Mouse (Mus musculus) heart, adult 2 months (tissue): ENCODE measurements at regions not wholly inside any gene's neighbourhood (a gene's known extent, or its start where the extent isn't known, plus 50 kb on each side); places are given as distances from the start of the nearest gene placed in this dataset.

ENCODE experiments used
- DNase-seq, 2 experiments: peaks; one replicate each; pipeline ENCODE4 v3.0.0; 2021
- H3K27ac ChIP-seq: fragments of 200-600 bp; 2 replicates; pipeline ENCODE4 v1.8.1; 2022
- H3K27me3 ChIP-seq: fragments of 200-500 bp; 2 replicates; pipeline ENCODE4 v1.6.1; 2012; ENCODE audit warnings: mild to moderate bottlenecking, low read length, inconsistent platforms, mixed read lengths; ENCODE audit not compliant: control insufficient read depth, insufficient read depth
- H3K36me3 ChIP-seq: fragments of 200-500 bp; 2 replicates; pipeline ENCODE4 v1.6.1; 2012; ENCODE audit warnings: low read length, inconsistent platforms; ENCODE audit not compliant: control insufficient read depth, insufficient read depth
- H3K4me1 ChIP-seq: fragments of 200-500 bp; 2 replicates; pipeline ENCODE4 v1.6.1; 2011; ENCODE audit warnings: low read length; ENCODE audit not compliant: control insufficient read depth, insufficient read depth
- H3K4me3 ChIP-seq: fragments of 200-600 bp; 2 replicates; pipeline ENCODE4 v1.8.1; 2022
- H3K79me2 ChIP-seq: fragments of 200-500 bp; replicated peaks from 2 replicates; pipeline ENCODE4 v1.6.1; 2012; ENCODE audit warnings: mild to moderate bottlenecking, inconsistent platforms, low read length, moderate library complexity, mixed read lengths; ENCODE audit not compliant: control insufficient read depth, insufficient read depth
- H3K9ac ChIP-seq: fragments of 200-500 bp; 2 replicates; pipeline ENCODE4 v1.6.1; 2012; ENCODE audit warnings: low read depth, mild to moderate bottlenecking, control low read depth, inconsistent platforms, low read length, mixed read lengths
- CTCF ChIP-seq: fragments of 200-600 bp; IDR thresholded peaks from 2 replicates; pipeline ENCODE4 v1.8.1; 2022; ENCODE audit warnings: antibody characterized with exemption, mild to moderate bottlenecking, moderate library complexity
- EP300 ChIP-seq: fragments of 200-500 bp; IDR thresholded peaks from 2 replicates; pipeline ENCODE4 v1.6.1; 2011; ENCODE audit warnings: low read depth, low read length, control low read depth; ENCODE audit not compliant: insufficient read depth
- POLR2A ChIP-seq: fragments of 200-500 bp; IDR thresholded peaks from 2 replicates; pipeline ENCODE4 v1.6.1; 2011; ENCODE audit warnings: mild to moderate bottlenecking, low read depth, low read length, control low read depth; ENCODE audit not compliant: insufficient read depth
- WGBS: fragments of 180-500 bp; shearing (Covaris S2); methylation state at CpG from one replicate; pipeline ENCODE4 v1.1.7; 2018; 5-methylcytosine and 5-hydroxymethylcytosine counted together
- intact Hi-C: fragments of 180-260 bp; cut with DNase I; formaldehyde crosslinking; loops from one replicate; pipeline ENCODE4 v1.15.1; 2025

- whole genome bisulfite sequencing = 88% methylated on average over 9 of the region's 9 CpGs
- H3K27ac ChIP-seq = no peak overlapping the region
- H3K4me3 ChIP-seq = no peak overlapping the region
- intact Hi-C loops = no loop called here
- H3K79me2 ChIP-seq = no peaks in the 10 kb centered on the region
- H3K4me1 ChIP-seq = peaks cover 14% of the 10 kb centered on the region
- no peaks in the 10 kb centered on the region for H3K36me3 ChIP-seq
- H3K9ac ChIP-seq = no peak overlapping the region
- no peaks in the 10 kb centered on the region for H3K27me3 ChIP-seq
- TF ChIP-seq CTCF = no peak
- DNase-seq = no peak
These were observed 157.4 kb upstream of the Spdye4c start for GRCm38 (mm10) chr2:128433553-128434081.

- Histone ChIP-seq H3K79me2 (no peaks in the 10 kb centered on the region), H3K4me1 (peaks cover 12% of the 10 kb centered on the region), H3K27ac (no peak overlapping the region), H3K9ac (no peak overlapping the region), H3K4me3 (no peak overlapping the region), H3K36me3 (no peaks in the 10 kb centered on the region), H3K27me3 (no peaks in the 10 kb centered on the region)
- WGBS = 68% methylated on average over 11 of the region's 11 CpGs
- DNase-seq = no peak
- TF ChIP-seq EP300 (no peak), POLR2A (no peak), CTCF (no peak)
- intact Hi-C loops = no loop called here
These were observed 156.6 kb upstream of the Spdye4c start for GRCm38 (mm10) chr2:128434200-128434977.

DNA sequence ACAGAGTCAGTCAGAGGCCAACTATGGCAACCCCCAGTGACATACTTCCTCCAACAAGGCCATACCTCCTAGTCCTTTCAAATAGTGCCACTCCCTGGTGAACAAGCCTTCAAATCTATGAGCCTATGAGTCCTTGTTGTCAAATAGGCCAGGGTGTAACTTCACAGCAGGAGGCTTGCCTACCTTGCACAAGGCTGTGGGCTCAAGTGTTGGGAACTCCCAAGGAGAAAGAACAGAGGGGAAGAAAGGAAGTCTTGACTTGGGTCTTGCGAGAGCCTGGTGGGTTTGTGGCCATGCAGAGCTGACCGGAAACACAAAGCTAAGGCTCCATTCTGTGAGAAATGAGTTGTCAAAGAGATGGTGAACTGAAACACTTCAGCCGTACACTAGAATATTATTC, 154.6 kb upstream of the Spdye4c start:
- WGBS = 100% methylated on average over 3 of the region's 3 CpGs
- Histone ChIP-seq H3K9ac (no peak overlapping the region), H3K27ac (no peak overlapping the region), H3K36me3 (no peaks in the 10 kb centered on the region), H3K4me1 (peaks cover 5% of the 10 kb centered on the region), H3K27me3 (no peaks in the 10 kb centered on the region), H3K4me3 (no peak overlapping the region), H3K79me2 (no peaks in the 10 kb centered on the region)
- intact Hi-C loops = no loop called here
- no peak for DNase-seq
- TF ChIP-seq POLR2A (no peak), CTCF (no peak), EP300 (no peak)

- H3K27ac ChIP-seq = no peak overlapping the region
- intact Hi-C loops = no loop called here
- H3K4me1 ChIP-seq = no peaks in the 10 kb centered on the region
- H3K27me3 ChIP-seq = no peaks in the 10 kb centered on the region
- WGBS = 35% methylated on average over 7 of the region's 7 CpGs
- TF ChIP-seq EP300 = no peak
- TF ChIP-seq POLR2A = no peak
- TF ChIP-seq CTCF = no peak
- H3K36me3 ChIP-seq = no peaks in the 10 kb centered on the region
- H3K4me3 ChIP-seq = no peak overlapping the region
- H3K79me2 ChIP-seq = no peaks in the 10 kb centered on the region
- DNase-seq = no peak
- no peak overlapping the region for H3K9ac ChIP-seq
These were observed 153.3 kb upstream of the Spdye4c start for GRCm38 (mm10) chr2:128437698-128438097.

DNA sequence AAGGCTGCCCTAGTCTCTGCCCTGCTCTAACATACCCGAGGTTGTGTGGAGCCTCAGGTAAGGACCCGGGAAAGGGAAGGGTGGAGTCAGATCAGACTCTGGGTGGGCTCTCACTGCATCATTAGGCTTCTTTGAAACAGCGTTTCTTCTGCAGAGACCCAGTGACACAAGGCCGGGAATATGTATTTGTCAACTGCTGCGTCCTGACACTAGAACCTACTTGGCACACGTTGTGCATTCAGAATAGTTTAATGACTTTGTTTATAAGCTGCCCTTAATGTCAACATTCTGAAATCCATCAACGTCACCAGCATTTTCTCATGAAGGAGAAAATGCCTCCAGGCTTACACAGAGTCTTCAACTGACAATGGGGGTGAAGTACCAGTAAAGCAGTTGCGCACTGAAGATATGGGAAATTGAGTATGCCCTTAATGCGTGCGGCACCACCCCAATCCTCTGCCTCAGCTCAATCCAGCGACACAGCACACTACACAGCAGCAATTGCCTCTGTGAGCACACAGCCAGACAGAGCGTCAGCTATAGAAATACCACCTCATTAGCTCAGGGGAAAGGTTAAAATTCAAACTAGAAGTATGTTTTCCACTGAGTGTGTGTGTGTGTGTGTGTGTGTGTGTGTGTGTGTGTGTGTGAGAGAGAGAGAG, 152.7 kb upstream of the Spdye4c start:
- H3K27me3 ChIP-seq = no peaks in the 10 kb centered on the region
- no peak overlapping the region for H3K9ac ChIP-seq
- intact Hi-C loops = no loop called here
- DNase-seq = no peak
- H3K79me2 ChIP-seq = no peaks in the 10 kb centered on the region
- TF ChIP-seq CTCF = no peak
- no peak for TF ChIP-seq POLR2A
- no peak for TF ChIP-seq EP300
- no peak overlapping the region for H3K4me3 ChIP-seq
- no peaks in the 10 kb centered on the region for H3K36me3 ChIP-seq
- no peaks in the 10 kb centered on the region for H3K4me1 ChIP-seq
- no peak overlapping the region for H3K27ac ChIP-seq
- WGBS = 69% methylated on average over 12 of the region's 12 CpGs

DNA sequence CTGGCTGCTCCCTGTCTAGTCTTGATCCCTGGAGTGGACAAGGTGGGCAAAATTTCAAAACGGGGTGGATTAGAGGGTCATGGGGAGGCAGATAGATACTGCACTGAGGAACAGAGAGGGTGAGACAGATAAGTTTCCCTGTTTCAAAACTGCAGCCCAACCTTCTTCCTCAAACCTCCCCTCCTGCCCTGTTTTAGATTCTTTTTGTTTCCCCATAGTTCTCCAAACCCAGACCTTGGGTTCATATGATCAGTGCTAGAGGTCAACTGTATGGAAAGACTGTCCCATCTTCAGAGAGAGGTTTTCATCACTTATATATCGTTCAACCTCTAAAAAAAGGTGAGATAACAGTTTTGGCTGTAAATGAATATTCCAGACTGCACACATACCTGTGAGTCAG, 152.1 kb upstream of the Spdye4c start:
- WGBS = 65% methylated on average over 2 of the region's 2 CpGs
- Histone ChIP-seq H3K4me1 (no peaks in the 10 kb centered on the region), H3K79me2 (no peaks in the 10 kb centered on the region), H3K27me3 (no peaks in the 10 kb centered on the region), H3K27ac (no peak overlapping the region), H3K9ac (no peak overlapping the region), H3K36me3 (no peaks in the 10 kb centered on the region), H3K4me3 (no peak overlapping the region)
- intact Hi-C loops = no loop called here
- no peak for TF ChIP-seq POLR2A
- no peak for TF ChIP-seq CTCF
- no peak for TF ChIP-seq EP300
- no peak for DNase-seq
